Mouse (Mus musculus) frontal cortex, adult 2 months (tissue): ENCODE measurements at regions not wholly inside any gene's neighbourhood (a gene's known extent, or its start where the extent isn't known, plus 50 kb on each side); places are given as distances from the start of the nearest gene placed in this dataset.

Source experiments
- DNase-seq, 2 experiments: peaks; one replicate each; pipeline ENCODE4 v3.0.0; 2022; ENCODE audit warnings: low spot score in 1 of 2; ENCODE audit errors: extremely low spot score in 1 of 2

DNA sequence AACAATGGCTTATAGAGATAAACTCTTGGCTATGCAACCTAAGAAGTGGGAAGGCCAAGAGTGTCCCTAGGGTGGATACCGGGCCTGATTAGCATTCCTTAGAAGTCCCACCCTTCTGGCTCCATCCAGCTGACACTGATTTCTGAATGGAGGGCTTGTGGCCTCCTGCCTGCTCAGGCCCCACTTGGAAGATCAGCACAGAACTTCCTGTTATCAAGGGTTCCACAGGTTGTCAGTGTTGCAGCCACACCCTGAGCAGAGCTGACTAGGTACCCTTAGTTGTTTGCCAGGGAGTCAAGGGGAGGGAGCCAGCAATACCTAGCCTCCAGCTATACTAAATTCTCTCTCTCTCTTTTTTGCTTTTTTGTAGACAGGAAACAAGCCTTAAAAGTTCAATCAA lies 164.1 kb upstream of the Olig3 start:
- DNase-seq, result no peak

DNA sequence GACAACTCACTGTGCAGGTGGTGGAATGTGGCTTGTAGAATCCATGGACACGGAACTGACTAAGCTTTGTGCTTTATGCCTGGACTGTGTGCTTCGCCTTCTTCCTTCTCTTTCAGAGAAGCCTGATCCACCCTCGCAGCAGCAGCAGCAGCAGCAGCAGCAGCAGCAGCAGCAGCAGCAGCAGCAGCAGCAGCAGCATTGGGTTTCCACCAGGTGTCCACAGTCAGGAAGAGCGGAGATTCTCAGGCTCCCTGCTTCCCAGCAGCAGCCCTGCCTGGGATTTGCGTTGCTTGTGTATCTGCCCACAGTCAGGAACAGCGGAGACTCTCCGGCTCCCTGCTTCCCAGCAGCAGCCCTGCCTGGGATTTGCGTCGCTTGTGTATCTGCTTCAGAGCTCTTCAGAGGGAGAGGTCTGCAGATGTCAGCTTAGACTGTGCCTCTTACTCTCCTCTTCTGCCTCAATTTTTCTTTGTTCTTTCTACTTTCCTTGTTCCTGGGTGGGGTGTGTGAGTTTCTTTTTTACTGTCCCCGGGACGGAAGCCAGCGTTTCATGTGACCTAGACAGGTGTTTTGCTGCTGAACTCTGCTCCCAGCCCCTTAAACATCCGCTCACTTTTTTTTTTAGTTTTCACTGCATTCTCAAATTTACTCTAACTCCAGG lies 168.1 kb upstream of the Olig3 start:
- peak in 1 of 2 experiments; percentile 4 for DNase-seq

DNA sequence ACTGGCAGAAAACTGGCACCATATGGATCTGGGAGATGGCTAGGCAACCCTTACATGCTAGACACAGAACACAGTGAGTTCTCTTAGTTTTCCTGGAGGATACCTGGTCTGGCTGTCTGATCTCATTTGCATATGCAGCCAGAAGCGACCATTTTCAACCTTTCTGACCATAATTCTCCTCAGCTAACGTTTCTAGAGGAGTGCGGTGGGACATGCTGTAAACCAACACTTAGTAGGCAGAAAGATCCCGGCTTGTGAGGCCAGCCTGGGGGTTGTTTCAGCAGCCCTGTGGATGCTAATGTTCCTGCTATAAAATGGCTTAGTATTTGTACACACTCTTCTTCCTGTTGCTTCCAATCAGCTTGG lies 168.6 kb upstream of the Olig3 start:
- DNase-seq, result no peak

DNA sequence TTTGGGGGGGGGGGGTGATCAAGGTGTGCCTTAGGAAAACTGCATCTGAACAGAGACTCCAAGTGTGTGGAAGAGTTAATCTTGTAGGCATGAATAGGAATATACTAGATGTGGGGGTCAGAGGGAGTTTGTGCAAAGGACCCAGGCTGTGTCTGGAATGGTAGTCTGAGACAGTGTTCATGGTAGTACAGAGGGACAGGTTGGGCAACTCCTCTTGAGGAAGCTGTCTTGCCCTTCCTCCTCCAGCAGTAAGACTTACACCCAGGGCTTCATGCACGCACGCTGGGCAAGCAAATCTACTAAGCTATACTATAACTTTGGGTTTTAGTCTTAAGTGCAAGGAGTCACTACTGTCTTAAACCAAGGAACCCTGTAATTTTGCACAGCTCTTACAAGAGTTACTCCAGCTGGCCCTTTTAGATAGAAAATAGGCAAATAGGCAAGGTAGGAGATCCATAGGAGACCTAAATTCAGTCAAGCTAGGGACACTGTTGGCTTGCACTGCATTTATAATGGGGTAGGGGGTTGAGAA lies 169.2 kb upstream of the Olig3 start:
- no peak for DNase-seq

DNA sequence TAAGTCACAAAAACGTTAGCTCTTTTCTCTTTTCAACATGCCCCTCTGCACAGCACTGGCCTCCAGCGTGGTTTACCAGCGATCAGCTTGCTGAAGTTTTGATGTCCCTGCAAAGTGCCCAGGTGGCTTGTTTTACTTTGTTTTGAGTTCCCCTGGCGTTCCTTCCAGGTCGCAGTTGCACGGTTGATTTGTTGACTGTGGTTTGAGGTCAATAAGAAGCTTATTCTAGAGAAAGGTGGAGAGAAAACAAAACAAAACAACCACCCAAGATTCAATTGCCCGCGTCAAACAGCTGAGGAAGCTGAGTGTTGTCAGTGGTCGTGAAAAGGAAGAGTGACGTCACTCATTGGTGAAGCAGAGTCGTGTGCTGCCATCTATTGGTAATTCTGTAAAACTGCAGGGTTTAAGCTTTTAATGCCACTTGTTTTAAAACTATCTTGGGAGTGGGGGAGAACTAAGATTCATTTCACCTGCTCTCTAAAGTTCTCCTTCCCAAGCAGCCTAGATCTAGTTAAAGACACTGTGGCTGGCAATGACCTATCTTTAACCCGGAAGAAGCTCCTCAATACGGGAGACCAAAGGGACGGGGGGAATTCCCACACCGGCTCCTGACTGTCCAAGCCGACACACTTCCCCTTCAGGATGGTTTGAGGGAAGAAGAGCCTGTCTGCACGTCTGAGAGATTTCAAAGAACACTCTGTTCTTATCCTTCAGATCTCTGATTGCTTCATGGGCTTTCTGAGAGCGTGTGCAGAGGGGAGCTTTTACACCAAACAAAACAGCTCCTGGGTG lies 170.3 kb upstream of the Olig3 start:
- DNase-seq, result peak in 1 of 2 experiments; percentile 45

DNA sequence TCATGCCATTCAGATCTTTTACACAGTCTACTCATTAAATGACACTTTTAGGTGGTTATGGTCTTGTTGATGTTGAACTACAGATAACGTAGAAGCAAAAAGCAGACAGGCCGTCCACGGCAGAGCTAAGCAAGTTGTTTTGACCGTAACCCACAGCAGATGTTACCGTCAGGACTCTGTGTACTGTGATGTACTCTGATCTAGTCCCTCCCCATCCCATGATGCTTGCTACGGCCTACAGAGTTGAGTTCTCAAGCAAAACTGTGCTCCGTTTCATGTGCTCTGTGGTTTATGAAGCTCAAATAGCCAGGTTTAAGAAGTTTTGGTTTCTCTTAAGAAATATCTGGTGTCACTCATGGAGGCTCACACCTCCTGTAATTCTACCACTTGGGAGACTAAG lies 169.4 kb upstream of the Tnfaip3 start:
- no peak for DNase-seq

DNA sequence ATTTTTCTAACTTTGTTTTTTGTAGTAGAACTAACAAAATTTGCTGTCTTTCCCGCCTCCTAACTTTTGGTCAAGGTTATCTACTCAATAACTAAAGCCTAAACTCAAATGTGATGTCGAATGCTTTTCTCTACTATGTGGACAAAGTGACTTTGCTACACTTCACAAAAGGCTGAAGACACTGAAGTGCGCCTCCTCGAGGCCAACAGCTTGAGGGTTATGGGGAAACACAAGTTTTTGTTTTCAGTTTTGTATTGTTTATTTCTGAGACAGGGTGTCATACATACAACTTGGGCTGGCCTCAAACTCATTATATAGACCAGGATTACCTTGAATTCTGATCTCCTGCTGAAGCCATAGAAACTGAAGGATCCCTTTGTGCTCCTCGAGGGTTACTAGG lies 162.4 kb upstream of the Tnfaip3 start:
- no peak for DNase-seq

DNA sequence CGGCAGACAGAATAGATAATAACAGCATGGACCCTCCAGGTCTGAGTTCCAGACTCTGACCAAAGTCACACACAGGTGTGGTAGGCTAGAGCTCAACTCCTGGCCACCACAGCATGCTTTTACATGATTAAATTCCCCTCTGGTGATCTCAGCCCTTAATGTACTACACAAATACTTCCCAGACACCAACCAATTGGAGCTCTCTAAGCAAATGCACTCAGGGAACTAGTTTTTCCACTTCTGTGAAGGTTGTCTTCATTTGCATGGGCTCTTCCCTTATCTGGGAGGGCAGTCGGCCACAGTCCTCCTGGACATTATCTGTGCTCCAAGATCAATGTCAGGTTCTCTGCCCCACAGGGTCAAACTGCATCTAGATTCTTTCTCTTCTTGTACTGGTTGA lies 162.0 kb upstream of the Tnfaip3 start:
- no peak for DNase-seq

DNA sequence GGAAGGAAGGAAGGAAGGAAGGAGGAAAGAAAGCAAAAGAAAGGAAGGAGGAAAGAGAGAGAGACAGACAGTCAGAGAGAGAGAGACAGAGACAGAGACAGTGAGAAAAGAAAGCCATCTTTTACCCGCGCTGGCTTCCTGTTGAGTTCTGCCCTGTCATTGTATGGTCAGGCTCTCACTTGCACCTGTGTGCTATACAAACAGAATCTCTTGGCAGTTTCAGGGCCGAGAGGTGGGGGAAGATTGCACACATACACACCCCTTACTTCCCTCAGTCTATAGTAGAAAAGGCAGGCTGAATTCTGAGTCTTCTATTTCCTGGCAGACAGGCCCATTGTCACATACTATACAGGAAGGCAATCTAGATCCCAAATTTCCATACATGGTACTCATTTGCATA lies 160.8 kb upstream of the Tnfaip3 start:
- DNase-seq, result no peak

DNA sequence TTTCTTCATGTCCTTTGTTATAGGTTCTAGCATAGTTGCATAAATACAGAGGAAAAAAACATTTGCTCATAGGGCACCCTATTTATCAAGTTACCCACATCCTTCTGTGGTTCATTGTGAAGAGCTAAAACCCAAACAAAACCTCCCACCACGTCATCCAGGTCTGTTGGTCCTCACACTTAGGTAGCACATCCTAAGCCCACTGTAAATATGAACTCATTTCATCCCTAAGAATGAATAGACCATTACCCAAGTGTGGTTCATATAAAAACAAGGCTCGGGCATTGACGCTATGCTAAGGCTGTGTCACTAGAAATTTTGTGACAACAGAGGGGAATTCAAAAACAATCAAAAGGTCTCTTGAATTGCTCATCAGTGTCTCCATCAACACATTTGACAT lies 156.4 kb upstream of the Tnfaip3 start:
- DNase-seq, result no peak

DNA sequence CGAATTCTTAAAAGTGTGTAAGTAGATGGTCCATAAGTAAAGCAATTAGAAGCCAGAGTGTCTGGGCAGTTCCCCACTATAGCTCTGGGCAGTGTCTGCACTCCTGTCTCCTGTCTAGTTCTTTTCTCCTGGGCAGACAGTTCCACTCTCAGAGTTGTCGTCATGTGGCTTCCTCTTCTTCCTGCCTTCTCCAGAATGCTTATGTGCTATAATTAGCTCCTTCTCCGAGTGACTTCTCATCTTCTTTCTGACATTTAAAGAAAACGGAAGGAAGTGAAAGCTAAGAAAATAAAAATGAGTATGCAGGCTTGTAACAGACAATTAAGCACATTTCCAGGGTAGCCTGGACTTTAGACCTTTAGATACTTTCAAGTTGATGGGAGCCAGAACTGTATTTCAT lies 155.1 kb upstream of the Tnfaip3 start:
- DNase-seq, result peak in 1 of 2 experiments; percentile 12

DNA sequence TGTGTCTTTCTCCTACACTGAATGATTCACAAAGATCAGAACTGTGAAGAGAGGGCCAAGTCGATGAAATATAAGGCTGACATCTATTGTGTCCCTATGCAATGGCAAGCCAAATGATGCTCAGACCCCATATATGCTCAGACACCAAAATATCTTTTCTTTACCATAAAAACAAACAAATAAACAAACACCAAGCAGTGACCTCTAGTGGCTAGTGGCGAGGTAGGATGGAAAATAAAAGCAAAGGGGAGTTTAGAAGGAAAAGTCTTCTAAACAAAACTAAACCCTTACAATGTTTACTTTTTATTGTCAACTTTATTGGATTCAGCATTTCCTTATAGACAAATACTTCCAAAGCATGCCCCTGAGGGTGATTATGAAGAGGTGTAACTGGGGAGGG lies 153.8 kb upstream of the Tnfaip3 start:
- no peak for DNase-seq

DNA sequence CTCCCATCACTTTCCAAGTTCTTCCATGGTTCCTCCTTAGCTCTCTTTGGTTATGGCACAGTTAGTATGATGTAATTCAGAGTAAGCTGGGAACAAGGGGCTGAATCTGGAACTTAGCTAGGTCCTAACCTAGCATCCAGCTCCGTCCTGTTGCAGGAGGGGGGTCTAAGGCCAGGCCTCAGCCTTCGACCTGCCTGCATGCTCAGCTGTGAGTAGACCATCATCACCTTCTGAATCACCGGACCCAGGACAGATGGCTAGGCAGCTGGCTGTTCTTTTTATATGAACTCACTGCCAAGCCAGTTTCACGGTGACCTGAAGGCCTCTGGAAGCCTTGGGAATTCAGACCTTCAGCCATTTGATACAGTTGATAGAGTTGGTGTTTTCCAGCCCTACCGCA lies 152.9 kb upstream of the Tnfaip3 start:
- no peak for DNase-seq

DNA sequence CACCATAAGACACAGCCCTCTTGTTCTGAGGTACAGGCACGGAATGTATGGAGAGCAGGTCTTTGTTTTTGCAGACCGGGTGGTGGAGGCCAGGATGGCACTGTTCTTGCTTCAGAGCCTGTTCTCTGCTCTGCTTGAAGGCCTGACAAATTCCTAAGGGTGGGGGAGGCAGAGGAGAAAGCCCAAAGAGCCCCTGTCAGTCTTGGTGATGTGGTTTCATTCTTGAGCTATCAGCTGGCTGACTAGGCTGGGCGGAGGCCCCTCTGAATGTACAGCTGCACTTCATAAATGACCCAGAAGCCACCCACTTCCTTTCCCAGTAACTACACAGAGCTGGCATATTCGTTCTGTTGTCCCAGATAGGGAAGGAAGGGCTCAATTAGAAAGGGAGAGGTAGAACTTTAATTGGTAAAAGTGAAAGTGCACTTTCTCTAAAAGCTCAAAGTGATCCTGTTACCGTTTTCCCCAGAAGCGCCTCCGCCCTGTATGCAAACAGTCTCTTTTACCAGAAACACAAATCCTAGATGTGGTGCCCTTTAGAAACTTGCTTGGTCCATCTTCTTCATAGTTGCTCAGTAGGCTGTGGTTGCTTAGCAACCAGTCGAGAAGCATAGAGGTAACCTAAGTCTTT lies 152.3 kb upstream of the Tnfaip3 start:
- no peak for DNase-seq

DNA sequence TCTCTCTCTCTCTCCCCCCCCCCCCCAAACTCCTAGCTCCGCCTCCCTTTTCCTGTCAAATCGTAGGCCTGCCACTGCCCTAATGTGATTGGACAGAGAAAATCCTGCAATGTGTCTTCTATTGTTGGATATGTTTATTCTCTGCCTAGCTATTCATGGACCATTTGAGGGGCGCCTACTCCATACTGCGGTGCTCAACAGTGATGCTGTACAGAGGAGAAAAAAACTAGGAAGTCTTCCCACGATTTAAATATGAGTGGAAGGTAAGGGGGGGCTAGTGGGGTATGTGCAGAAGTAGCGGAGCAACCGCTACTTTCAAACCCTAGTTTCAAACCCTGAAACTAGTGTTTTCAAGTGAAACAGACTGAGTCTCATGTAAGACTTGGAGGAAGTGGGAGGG lies 151.6 kb upstream of the Tnfaip3 start:
- DNase-seq, result no peak

DNA sequence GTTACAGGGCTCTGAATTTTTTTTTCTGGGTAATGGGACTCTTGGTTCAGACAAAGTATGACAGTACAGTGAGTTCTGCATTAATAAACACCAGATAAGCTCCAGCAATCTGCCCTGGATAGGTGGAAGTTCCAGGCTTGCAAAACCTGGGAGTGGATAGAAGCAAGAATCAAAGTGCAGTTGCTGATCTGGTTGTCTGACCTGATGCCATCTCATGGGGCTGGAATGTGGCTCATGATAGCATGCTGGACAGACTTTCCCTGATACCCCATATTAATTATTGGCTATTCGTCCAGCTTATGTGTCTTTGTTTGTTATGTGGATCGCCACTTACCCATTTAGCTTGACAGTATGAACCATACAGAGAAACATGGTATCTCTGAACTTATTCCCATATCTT lies 146.6 kb upstream of the Tnfaip3 start:
- no peak for DNase-seq

DNA sequence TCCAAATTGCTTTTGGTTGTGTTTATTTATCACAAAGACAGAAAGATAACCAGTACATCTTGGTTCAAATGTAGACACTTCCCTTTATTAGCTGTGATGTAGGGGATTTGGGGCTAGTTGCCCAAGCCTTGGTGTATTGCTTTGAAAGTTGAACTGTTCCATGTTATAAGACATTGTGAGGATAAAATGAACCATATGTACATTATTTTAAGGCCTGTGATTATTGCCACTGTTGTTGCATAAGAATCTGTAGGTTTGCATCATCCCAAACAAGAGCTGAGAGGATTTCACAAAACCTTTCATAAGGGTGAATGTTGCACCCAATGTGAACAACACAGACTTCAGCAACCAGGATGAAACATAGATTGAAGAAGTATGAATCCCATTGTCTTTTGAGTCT lies 145.7 kb upstream of the Tnfaip3 start:
- DNase-seq, result no peak

DNA sequence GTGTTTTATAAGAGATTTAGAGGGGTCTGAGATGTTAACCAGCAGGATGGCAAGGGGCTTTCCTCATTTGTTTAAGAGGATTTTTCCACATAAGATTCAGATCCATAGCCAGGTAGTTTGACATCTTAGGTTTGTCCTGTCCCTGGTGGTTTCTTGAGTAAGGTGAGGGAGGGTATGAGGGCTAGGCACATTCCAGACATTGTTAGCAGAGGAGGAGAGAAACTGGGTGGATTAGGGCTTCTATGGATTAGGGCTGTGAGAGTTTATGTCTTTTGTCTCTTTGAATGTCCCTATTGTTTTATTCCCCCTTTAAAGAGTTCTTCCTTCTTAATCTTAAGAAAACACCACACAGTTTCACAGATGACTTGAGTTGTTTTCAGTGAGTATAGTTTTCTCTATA lies 138.6 kb upstream of the Tnfaip3 start:
- no peak for DNase-seq

DNA sequence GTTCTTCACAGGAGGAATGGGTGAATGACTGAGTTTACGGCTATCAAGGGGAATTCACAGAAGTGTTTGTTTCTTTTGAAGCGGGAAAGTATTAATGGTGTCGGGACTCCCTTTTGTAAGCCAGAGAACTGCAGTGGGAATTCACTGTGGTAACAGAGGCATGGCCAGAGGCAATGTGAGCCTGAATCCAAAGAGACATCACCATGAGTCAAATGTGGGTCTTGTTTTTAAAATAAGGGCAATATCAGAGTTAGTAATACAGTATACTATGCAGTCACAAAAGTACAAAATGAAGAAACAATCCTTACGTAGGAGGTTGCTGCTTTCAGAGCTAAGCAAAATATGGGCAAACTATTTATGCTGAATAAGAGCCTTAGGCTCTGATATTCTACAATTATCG lies 137.3 kb upstream of the Tnfaip3 start:
- DNase-seq, result no peak

DNA sequence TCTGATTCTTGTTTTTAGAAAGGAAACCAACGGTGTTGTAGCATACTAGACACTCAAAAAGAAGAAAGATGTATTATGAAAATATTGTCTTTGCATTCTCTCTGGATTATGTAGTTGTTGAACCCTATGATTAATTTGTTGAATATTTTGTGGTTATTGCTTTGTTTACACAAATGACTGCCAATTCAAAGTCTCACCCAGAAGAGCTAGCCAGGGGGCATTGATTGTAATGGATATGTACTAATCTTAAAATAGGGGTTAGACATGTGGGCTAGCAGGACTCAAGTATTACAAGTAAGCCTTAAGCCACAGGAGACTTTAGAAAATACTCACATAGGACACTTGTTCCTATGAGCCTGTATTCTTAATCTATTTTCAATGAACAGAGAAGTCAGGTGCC lies 135.3 kb upstream of the Tnfaip3 start:
- no peak for DNase-seq

DNA sequence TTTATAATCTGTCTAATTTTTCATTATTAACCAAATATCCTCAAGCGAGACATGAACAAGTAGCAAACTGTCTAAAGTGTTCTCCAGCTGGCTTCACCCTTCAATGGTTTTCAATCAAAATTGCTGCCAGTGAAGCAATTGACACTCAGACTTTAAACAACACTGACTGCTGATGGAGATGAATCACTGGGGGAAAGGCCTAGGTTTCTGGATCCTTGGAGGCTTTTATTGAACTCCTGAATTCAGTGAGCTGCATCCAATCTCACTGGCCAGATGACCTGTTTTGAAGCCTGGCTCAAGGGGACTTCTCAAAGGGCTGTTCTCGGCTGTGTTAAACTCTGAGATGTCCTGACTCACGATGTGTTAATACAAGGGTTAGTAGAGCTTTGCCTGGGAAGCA lies 134.5 kb upstream of the Tnfaip3 start:
- DNase-seq, result no peak
